Mouse (Mus musculus) cortical plate, adult 2 months (tissue): ENCODE measurements at regions not wholly inside any gene's neighbourhood (a gene's known extent, or its start where the extent isn't known, plus 50 kb on each side); places are given as distances from the start of the nearest gene placed in this dataset.

Experiments used
- CTCF ChIP-seq: fragments of 200-500 bp; IDR thresholded peaks from 2 replicates; pipeline ENCODE4 v1.5.1; 2011; ENCODE audit warnings: mild to moderate bottlenecking, control low read depth, low read length; ENCODE audit not compliant: insufficient read depth; ENCODE audit errors: extremely low read depth
- POLR2A ChIP-seq: fragments of 200-500 bp; IDR thresholded peaks from 2 replicates; pipeline ENCODE4 v1.6.1; 2011; ENCODE audit warnings: mild to moderate bottlenecking, low read length, control low read depth; ENCODE audit not compliant: insufficient read depth; ENCODE audit errors: extremely low read depth

DNA sequence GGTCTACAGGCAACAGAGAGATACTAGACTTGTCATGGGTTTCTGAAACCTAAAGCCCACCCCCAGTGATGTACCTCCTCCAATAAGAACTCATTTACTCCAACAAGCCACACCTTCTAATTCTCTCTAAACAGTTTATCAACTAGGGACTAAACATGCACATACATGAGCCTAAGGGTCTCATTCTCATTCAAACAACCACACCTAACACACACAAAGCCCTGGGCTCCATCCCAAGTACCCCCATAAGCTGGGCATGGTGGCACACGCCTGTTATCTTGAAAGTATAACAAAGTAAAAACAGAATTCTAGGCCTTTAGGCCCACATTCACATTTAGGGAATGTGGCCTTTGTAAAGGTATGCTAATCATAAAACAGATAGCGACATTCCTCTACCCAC is 137.9 kb downstream of the Rplp1 start:
- no peak for TF ChIP-seq CTCF
- TF ChIP-seq POLR2A, result no peak
